Mouse (Mus musculus): ENCODE measurements around the gene Pygl. TPM values are rescaled to one million over a fixed set of nuclear protein-coding genes. Genes with fewer than 3 reads are reported as not detected.
"Not testable (repeated sequence)": the region's sequence is repeated elsewhere in the genome, so short reads cannot be mapped to it uniquely, and the experiment has no call there.

The Pygl gene
- total RNA-seq, 2 experiments from 2014 or later, result 22.2 to 31.7 TPM

GRCm38 (mm10) chr12:70232020-70232544 lies 794 bp upstream of the Pygl start:
- no peak for ATAC-seq (replicated peaks; ENCODE audit: low FRiP score, poor library complexity, severe bottlenecking)

- ATAC-seq (replicated peaks; ENCODE audit: low FRiP score, poor library complexity, severe bottlenecking), result no peak
These were observed 3.1 kb downstream of the Pygl start for GRCm38 (mm10) chr12:70228155-70228554.

- ATAC-seq (replicated peaks; ENCODE audit: low FRiP score, poor library complexity, severe bottlenecking), result peak; percentile 90
These were observed 4.0 kb downstream of the Pygl start for GRCm38 (mm10) chr12:70227121-70227932.

GRCm38 (mm10) chr12:70226655-70227054 lies 4.6 kb downstream of the Pygl start:
- ATAC-seq (replicated peaks; ENCODE audit: low FRiP score, poor library complexity, severe bottlenecking), result no peak

GRCm38 (mm10) chr12:70223331-70223730 lies 8.0 kb downstream of the Pygl start:
- ATAC-seq (replicated peaks; ENCODE audit: low FRiP score, poor library complexity, severe bottlenecking), result no peak

- no peak for ATAC-seq (replicated peaks; ENCODE audit: low FRiP score, poor library complexity, severe bottlenecking)
These were observed 9.9 kb downstream of the Pygl start for GRCm38 (mm10) chr12:70221425-70221824.

GRCm38 (mm10) chr12:70218795-70219540 lies 12.3 kb downstream of the Pygl start:
- ATAC-seq (replicated peaks; ENCODE audit: low FRiP score, poor library complexity, severe bottlenecking), result no peak

- no peak for ATAC-seq (replicated peaks; ENCODE audit: low FRiP score, poor library complexity, severe bottlenecking)
These were observed 15.0 kb downstream of the Pygl start for GRCm38 (mm10) chr12:70216229-70216800.

- ATAC-seq (replicated peaks; ENCODE audit: low FRiP score, poor library complexity, severe bottlenecking), result no peak
These were observed 17.0 kb downstream of the Pygl start for GRCm38 (mm10) chr12:70214281-70214680.

GRCm38 (mm10) chr12:70213601-70214000 lies 17.7 kb downstream of the Pygl start:
- ATAC-seq (replicated peaks; ENCODE audit: low FRiP score, poor library complexity, severe bottlenecking), result no peak

- no peak for ATAC-seq (replicated peaks; ENCODE audit: low FRiP score, poor library complexity, severe bottlenecking)
These were observed 18.8 kb downstream of the Pygl start for GRCm38 (mm10) chr12:70212501-70212900.

GRCm38 (mm10) chr12:70208214-70208613 lies 23.1 kb downstream of the Pygl start:
- no peak for ATAC-seq (replicated peaks; ENCODE audit: low FRiP score, poor library complexity, severe bottlenecking)

GRCm38 (mm10) chr12:70204433-70204832 lies 26.9 kb downstream of the Pygl start:
- ATAC-seq (replicated peaks; ENCODE audit: low FRiP score, poor library complexity, severe bottlenecking), result no peak

- ATAC-seq (replicated peaks; ENCODE audit: low FRiP score, poor library complexity, severe bottlenecking), result no peak
These were observed 29.3 kb downstream of the Pygl start for GRCm38 (mm10) chr12:70201926-70202529.

GRCm38 (mm10) chr12:70196341-70196740 lies 34.9 kb downstream of the Pygl start:
- ATAC-seq (replicated peaks; ENCODE audit: low FRiP score, poor library complexity, severe bottlenecking), result no peak

GRCm38 (mm10) chr12:70195426-70195825 lies 35.9 kb downstream of the Pygl start:
- ATAC-seq (replicated peaks; ENCODE audit: low FRiP score, poor library complexity, severe bottlenecking), result no peak

GRCm38 (mm10) chr12:70192267-70192727 lies 39.0 kb downstream of the Pygl start:
- no peak for ATAC-seq (replicated peaks; ENCODE audit: low FRiP score, poor library complexity, severe bottlenecking)

- no peak for ATAC-seq (replicated peaks; ENCODE audit: low FRiP score, poor library complexity, severe bottlenecking)
These were observed 47.0 kb downstream of the Pygl start for GRCm38 (mm10) chr12:70184173-70184783.

- ATAC-seq (replicated peaks; ENCODE audit: low FRiP score, poor library complexity, severe bottlenecking), result not testable (repeated sequence)
These were observed 47.8 kb downstream of the Pygl start for GRCm38 (mm10) chr12:70183507-70183906.

GRCm38 (mm10) chr12:70169969-70170368 lies 61.3 kb downstream of the Pygl start:
- no peak for ATAC-seq (replicated peaks; ENCODE audit: low FRiP score, poor library complexity, severe bottlenecking)
